Mouse (Mus musculus): ENCODE results near the gene Neo1. TPM values are rescaled to one million over a fixed set of nuclear protein-coding genes. Genes with fewer than 3 reads are reported as not detected.
"Not testable (repeated sequence)": the region's sequence is repeated elsewhere in the genome, so short reads cannot be mapped to it uniquely, and the experiment has no call there.

The Neo1 gene
- total RNA-seq, 2 experiments from 2014 or later: 77.4 to 80.4 TPM

- DNase-seq (ENCODE audit: low spot score in 2 of 2): no peak
- intact Hi-C loops (cut with DNase I): no loop called here
Observed at GRCm38 (mm10) chr9:59024245-59024844, 11.9 kb downstream of the Neo1 start.

- intact Hi-C loops (cut with DNase I): no loop called here
- no peak for DNase-seq (ENCODE audit: low spot score in 2 of 2)
Observed at GRCm38 (mm10) chr9:59016060-59016719, 20.1 kb downstream of the Neo1 start.

- intact Hi-C loops (cut with DNase I): loop anchor here (1.0 to 5.0 kb wide), 2 partner anchors 254 to 269 kb away; no protein-coding TSS in a partner anchor
- peak; percentile 51 to 76 for DNase-seq (ENCODE audit: low spot score in 2 of 2)
Observed at GRCm38 (mm10) chr9:59013365-59013764, 22.9 kb downstream of the Neo1 start.

- intact Hi-C loops (cut with DNase I): no loop called here
- peak in 1 of 2 experiments; percentile 37 for DNase-seq (ENCODE audit: low spot score in 2 of 2)
Observed at GRCm38 (mm10) chr9:58989255-58989928, 46.8 kb downstream of the Neo1 start.

- no peak for DNase-seq (ENCODE audit: low spot score in 2 of 2)
- intact Hi-C loops (cut with DNase I): no loop called here
Observed at GRCm38 (mm10) chr9:58979034-58979433, 57.2 kb downstream of the Neo1 start.

DNA sequence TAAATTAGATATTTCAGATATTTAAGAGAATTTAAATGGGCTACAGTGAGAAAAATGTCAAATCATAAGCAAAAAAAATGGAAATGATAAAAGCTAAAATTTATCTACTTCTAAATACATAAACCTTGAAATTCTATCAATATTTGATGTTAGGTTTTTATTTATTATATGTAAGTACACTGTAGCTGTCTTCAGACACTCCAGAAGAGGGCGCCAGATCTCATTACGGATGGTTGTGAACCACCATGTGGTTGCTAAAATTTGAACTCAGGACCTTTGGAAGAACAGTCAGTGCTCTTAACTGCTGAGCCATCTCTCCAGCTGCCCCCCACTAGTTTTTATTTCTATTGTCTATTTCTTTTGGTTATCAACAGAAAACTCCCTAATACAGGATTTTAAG lies 65.1 kb downstream of the Neo1 start:
- DNase-seq (ENCODE audit: low spot score in 2 of 2); intact Hi-C loops (cut with DNase I): not testable (repeated sequence)

- intact Hi-C loops (cut with DNase I): no loop called here
- DNase-seq (ENCODE audit: low spot score in 2 of 2): no peak
Observed at GRCm38 (mm10) chr9:58967371-58967770, 68.9 kb downstream of the Neo1 start.

DNA sequence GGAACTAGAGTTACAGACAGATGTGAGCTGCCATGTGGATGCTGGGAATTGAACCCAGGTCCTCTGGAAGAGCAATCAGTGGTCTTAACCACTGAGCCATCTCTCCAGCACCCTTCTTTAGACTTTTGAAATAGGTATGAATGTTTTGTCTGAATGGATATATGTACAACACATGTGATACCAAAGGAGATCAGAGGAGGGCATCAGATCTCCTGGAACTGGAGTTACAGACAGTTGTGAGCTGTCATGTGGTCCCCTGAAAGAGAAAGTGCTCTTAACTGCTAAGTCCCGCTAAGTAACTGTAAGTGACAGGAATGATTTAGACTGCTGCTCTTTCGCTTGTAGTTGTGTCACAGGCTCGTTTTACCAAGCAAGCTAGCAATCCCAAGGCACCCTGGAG lies 80.7 kb downstream of the Neo1 start:
- no peak for DNase-seq (ENCODE audit: low spot score in 2 of 2)
- intact Hi-C loops (cut with DNase I): no loop called here

GRCm38 (mm10) chr9:58945910-58946309 lies 90.3 kb downstream of the Neo1 start:
- DNase-seq (ENCODE audit: low spot score in 2 of 2); intact Hi-C loops (cut with DNase I): not testable (repeated sequence)

- DNase-seq (ENCODE audit: low spot score in 2 of 2): no peak
- intact Hi-C loops (cut with DNase I): no loop called here
Observed at GRCm38 (mm10) chr9:58934776-58935175, 101.5 kb downstream of the Neo1 start.

GRCm38 (mm10) chr9:58928103-58928502 lies 108.1 kb downstream of the Neo1 start:
- DNase-seq (ENCODE audit: low spot score in 2 of 2): peak; percentile 57 to 60
- intact Hi-C loops (cut with DNase I): no loop called here

DNA sequence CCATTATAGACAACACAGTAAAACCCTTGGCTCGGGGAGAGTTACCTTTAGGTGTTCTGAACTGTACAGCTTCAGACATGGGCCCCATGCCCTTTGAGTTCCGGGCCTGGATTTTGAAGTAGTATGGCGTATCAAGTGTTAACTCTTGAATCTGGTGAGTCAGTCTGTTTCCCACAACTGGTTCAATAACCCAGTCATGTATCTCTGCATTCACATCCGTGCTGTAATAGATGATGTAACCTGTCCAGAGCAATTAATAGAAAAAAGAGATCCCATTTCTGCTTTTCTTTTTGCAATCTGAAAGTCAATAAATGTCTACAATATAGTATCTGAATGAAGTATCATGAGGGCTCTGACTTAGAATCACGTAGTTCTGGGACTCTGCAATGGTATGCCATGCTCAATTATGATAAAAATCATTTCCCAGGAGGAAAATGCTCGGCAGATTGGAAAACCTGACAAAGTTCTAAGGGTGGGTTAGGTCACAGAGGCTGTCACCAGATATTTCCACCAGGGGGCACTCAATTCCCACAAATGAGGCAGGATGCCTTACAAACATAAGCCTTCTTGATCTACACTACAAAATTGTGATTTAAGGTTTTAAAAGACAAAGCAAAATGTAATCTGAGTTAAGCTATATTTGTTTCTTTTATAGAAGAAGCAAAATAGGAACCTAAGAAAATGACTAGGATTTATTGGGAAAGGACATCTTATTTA lies 133.2 kb downstream of the Neo1 start:
- intact Hi-C loops (cut with DNase I): loop anchor here (5.0 kb wide), 2 partner anchors 369 to 389 kb away; partner anchors contain the start of gene Adpgk
- peak; percentile 50 to 59 for DNase-seq (ENCODE audit: low spot score in 2 of 2)

- intact Hi-C loops (cut with DNase I): loop anchor here (5.0 kb wide), 2 partner anchors 373 to 393 kb away; partner anchors contain the start of gene Adpgk
- no peak for DNase-seq (ENCODE audit: low spot score in 2 of 2)
Observed at GRCm38 (mm10) chr9:58899602-58900001, 136.6 kb downstream of the Neo1 start.

DNA sequence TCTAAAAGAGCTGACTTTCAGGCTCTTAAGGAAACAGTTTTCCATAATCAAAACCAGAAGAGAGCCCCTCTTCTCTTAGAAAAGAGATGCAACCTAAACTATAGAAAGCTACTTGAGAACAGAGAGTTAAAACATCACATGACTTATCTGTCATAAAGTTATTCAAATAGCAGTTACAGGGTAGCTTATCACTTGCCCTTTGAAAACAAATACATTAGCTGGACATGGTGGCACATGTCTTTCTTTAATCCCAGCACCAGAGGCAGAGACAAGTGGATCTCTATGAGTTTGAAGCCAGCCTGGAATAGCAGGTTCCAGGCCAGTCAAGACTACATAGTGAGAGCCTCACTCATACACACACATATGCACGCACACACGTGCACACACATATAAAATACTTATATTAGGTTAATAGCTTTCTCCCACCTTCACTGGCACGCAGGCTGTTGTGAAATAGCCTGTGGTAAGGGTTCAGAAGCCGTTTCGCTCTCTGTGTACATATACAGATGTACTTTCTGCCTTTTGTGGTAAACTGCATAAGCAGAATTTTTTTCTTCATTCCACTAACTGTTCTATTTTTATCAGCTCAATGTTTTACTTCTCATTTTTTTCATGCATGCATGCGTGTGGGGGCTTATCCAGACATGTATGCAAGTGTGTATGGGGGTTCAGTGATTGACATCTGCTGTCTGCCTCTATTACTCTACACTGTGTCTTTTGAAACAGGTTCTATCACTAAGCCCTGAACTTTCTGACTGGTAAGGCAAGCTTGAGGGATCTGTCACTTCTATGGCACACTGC lies 144.2 kb downstream of the Neo1 start:
- no peak for DNase-seq (ENCODE audit: low spot score in 2 of 2)
- intact Hi-C loops (cut with DNase I): no loop called here

DNA sequence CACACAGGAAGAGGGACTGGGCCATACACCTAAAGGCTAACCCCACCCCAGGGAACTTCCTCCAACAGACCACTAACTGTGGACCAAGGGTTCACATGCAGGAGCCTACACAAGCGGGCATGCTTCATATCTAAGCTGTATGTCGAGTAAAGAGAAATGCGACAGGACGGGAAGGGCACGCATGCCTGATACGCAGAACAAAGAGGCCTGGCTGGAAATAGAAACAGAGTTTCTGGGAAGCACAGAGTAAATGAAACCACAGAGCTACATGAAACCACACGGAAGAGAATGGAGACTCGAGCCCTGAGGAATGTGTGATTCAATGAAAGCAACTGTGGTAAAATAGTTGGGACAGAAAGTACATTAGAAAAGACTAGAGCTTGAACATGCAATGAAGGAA lies 145.3 kb downstream of the Neo1 start:
- intact Hi-C loops (cut with DNase I): no loop called here
- DNase-seq (ENCODE audit: low spot score in 2 of 2): no peak

GRCm38 (mm10) chr9:58889782-58890448 lies 146.3 kb downstream of the Neo1 start:
- DNase-seq (ENCODE audit: low spot score in 2 of 2): no peak
- intact Hi-C loops (cut with DNase I): no loop called here

- no peak for DNase-seq (ENCODE audit: low spot score in 2 of 2)
- intact Hi-C loops (cut with DNase I): no loop called here
Observed at GRCm38 (mm10) chr9:58882686-58883085, 153.6 kb downstream of the Neo1 start.

- DNase-seq (ENCODE audit: low spot score in 2 of 2): no peak
- intact Hi-C loops (cut with DNase I): no loop called here
Observed at GRCm38 (mm10) chr9:58879836-58880235, 156.4 kb downstream of the Neo1 start.

Data from left cerebral cortex, postnatal 25 days (tissue).